Mouse (Mus musculus) small intestine, adult 2 months (tissue): ENCODE data around the gene Tspan13.

ENCODE experiments used
- CTCF ChIP-seq: fragments of 200-500 bp; IDR thresholded peaks from 2 replicates; pipeline ENCODE4 v1.5.1; 2012; ENCODE audit warnings: low read depth, mild to moderate bottlenecking, control low read depth, inconsistent platforms, low read length, moderate library complexity, mixed read lengths; ENCODE audit not compliant: insufficient replicate concordance, insufficient read length; ENCODE audit errors: extremely low read depth
- POLR2A ChIP-seq: fragments of 200-500 bp; IDR thresholded peaks from 2 replicates; pipeline ENCODE4 v1.6.1; 2012; ENCODE audit warnings: low read depth, mild to moderate bottlenecking, control low read depth, inconsistent platforms, low read length, moderate library complexity

DNA sequence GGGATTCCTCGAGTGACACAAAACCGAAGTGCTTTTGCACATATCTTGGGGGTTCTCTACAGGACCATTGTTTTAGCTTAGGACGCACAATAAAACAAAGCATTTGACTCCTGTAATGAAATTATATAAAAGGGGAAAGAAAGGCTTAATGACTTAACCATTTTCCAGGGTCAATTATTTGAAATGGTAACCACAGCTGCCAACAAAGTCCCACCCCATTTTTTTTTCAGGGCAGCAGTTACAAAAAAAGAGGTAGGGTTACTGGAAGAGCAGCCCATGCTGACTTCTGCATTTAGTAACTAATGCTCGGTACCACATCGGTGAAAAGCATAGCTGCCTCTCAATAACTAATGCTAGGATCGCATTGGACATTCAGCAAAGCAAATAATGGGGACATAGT is 6.8 kb downstream of the Tspan13 start:
- TF ChIP-seq POLR2A (no peak), CTCF (no peak)
